Mouse (Mus musculus) gonadal fat pad, adult 2 months (tissue): Measurements from ENCODE around the gene Cfi. TPM values are rescaled to one million over a fixed set of nuclear protein-coding genes. Genes with fewer than 3 reads are reported as not detected.

Experiments
- DNase-seq: peaks from one replicate; pipeline ENCODE4 v3.0.0-alpha.2; 2012; ENCODE audit warnings: low read depth
- polyA plus RNA-seq: library from polyadenylated mRNA; depleted of rRNA; stranded (reverse); fragments of >200 nt; gene quantifications from 2 replicates; pipeline ENCODE4 v1.2.3, GENCODE M21; 2012

The Cfi gene
- polyA plus RNA-seq, 1 experiment: 3.6 TPM

- DNase-seq: peak; percentile 83
Observed at GRCm38 (mm10) chr3:129877327-129877726, 41.6 kb downstream of the Cfi start.

- DNase-seq: no peak
Observed at GRCm38 (mm10) chr3:129878405-129879021, 42.8 kb downstream of the Cfi start, which contains the start of gene Pla2g12a. Gene Pla2g12a, plus strand, starts transcription at chr3:129878606.

GRCm38 (mm10) chr3:129879131-129879757 is 43.6 kb downstream of the Cfi start:
- no peak for DNase-seq

GRCm38 (mm10) chr3:129879913-129880312 is 44.2 kb downstream of the Cfi start:
- DNase-seq: no peak

GRCm38 (mm10) chr3:129880925-129881593 is 45.4 kb downstream of the Cfi start:
- no peak for DNase-seq

GRCm38 (mm10) chr3:129885577-129885976 is 49.9 kb downstream of the Cfi start:
- DNase-seq: no peak

GRCm38 (mm10) chr3:129886430-129886829 is 50.7 kb downstream of the Cfi start:
- no peak for DNase-seq

- DNase-seq: no peak
Observed at GRCm38 (mm10) chr3:129887779-129888517, 52.3 kb downstream of the Cfi start.

- DNase-seq: no peak
Observed at GRCm38 (mm10) chr3:129892003-129892402, 56.3 kb downstream of the Cfi start.

- DNase-seq: no peak
Observed at GRCm38 (mm10) chr3:129893143-129893542, 57.5 kb downstream of the Cfi start.

GRCm38 (mm10) chr3:129896591-129896990 is 60.9 kb downstream of the Cfi start:
- no peak for DNase-seq

GRCm38 (mm10) chr3:129898886-129899285 is 63.2 kb downstream of the Cfi start:
- no peak for DNase-seq

- DNase-seq: no peak
Observed at GRCm38 (mm10) chr3:129901271-129901809, 65.7 kb downstream of the Cfi start, which contains the start of gene Casp6. Gene Casp6, plus strand, starts transcription at chr3:129901425.

- DNase-seq: no peak
Observed at GRCm38 (mm10) chr3:129903369-129903768, 67.7 kb downstream of the Cfi start.

GRCm38 (mm10) chr3:129903866-129904265 is 68.2 kb downstream of the Cfi start:
- no peak for DNase-seq

GRCm38 (mm10) chr3:129904381-129905132 is 68.9 kb downstream of the Cfi start:
- DNase-seq: no peak

- DNase-seq: no peak
Observed at GRCm38 (mm10) chr3:129912025-129912424, 76.3 kb downstream of the Cfi start.

GRCm38 (mm10) chr3:129913241-129913640 is 77.6 kb downstream of the Cfi start:
- DNase-seq: no peak

- no peak for DNase-seq
Observed at GRCm38 (mm10) chr3:129917424-129917823, 81.7 kb downstream of the Cfi start.

GRCm38 (mm10) chr3:129918434-129918833 is 82.8 kb downstream of the Cfi start:
- DNase-seq: no peak

GRCm38 (mm10) chr3:129923581-129923980 is 87.9 kb downstream of the Cfi start:
- no peak for DNase-seq
